Mouse (Mus musculus) E14TG2a.4 (cell line): ENCODE measurements at regions not wholly inside any gene's neighbourhood (a gene's known extent, or its start where the extent isn't known, plus 50 kb on each side); places are given as distances from the start of the nearest gene placed in this dataset.

Experiments used
- CTCF ChIP-seq: conservative IDR thresholded peaks from 2 replicates; pipeline ENCODE4 v1.5.1; 2014; ENCODE audit warnings: low read length
- NANOG ChIP-seq: IDR thresholded peaks from 2 replicates; pipeline ENCODE4 v1.6.1; 2014; ENCODE audit warnings: borderline replicate concordance, low read length, mixed read lengths

DNA sequence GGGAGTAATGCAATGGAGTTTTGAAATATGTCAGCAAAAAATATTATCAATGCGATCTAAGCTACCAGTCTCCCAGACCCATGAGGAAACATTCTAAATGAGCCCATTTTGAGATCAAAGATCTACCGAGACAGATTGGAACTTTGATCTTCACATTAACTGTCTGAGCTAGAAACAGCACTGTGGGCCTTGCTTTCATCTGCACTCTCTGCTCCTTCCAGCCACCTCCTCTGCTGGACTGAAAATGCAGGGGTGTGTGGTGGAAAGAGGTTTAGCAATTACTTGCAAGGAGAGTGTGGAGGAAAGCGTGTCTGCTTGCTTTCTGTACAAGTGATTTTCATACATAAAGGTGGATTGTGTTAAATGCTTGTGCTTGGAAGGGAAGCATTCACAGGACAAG, 760.9 kb upstream of the Nudt12 start:
- TF ChIP-seq CTCF (no peak), NANOG (no peak)
